Comparison of ENCODE assay signal across 8 mouse cellular contexts in the genomic region with DNA sequence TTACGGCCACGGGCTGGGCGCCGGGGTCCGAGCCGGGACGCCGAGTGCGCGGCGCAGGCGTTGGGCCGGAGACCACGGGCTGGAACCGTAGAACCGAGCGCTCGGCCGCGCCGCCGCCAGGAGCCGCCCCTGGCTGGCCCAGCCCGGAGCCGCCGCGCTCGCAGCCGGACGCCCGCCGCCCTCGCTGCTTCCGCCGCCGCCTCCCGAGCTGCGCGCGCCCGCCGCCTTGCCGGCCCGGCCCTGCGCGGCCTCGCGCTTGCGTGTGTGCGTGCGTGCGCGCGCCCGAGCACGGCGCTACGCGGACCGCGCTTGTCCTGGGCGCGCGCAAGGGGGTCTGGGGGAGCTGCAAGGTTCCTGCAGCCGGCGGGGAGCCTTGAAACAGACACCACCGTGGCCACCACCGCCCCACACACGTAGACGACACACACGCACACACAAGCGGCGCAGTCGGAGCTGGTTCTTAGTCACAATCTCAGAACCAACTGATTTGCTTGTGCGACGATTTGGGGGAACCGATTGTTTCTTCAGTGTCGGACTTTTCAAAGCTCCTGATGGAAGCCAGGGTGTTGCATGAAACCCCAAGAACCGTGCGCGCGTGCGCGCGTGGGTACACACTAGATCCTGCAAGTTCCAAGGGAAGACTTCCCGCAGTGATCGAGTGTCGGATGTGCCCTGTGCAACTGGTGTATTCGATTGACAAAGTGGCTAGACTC. TPM values are rescaled to one million over a fixed set of nuclear protein-coding genes. Genes with fewer than 3 reads are reported as not detected.
DNase-seq lines count a peak whose midpoint lies in the region; ATAC-seq and TF ChIP-seq lines count a peak whose summit lies in the region.

A gene (minus strand): TSS at position 209 of the 713 bp plus-strand sequence.

- peak; percentile 75 for DNase-seq in ES-E14 (ENCODE audit: low read depth, low spot score)
- peak; percentile 79 for DNase-seq in cerebellum, adult 11 months
- DNase-seq in forelimb bud, embryonic 11.5 days (ENCODE audit: low read depth, low spot score), result peak; percentile 93
- peak; percentile 91 for DNase-seq in heart, postnatal 4 days
- peak; percentile 72 to 75 for DNase-seq in layer of hippocampus, adult 8-10 months (ENCODE audit: low spot score in 2 of 2)
- DNase-seq in thymus, adult 18-20 months, result peak; percentile 76 to 78

- no peaks in the 10 kb centered on the region for H3K9me3 ChIP-seq in ES-E14 (ENCODE audit: control insufficient read depth, insufficient read depth, low read depth, low read length)
- no peaks in the 10 kb centered on the region for H3K9me3 ChIP-seq in lung, embryonic 15.5 days

- peak within 1 kb of the TSS; percentile 78 for H3K27ac ChIP-seq in ES-E14 (ENCODE audit: insufficient read depth, low read depth, low read length, poor library complexity, severe bottlenecking)
- H3K27ac ChIP-seq in lung, embryonic 15.5 days, result peak within 1 kb of the TSS; percentile 95
- 0 out of 2 replicates have a peak within 1 kb of the TSS, but pooled peaks have one; percentile 17 for H3K27ac ChIP-seq in olfactory bulb, adult 2 months (ENCODE audit: insufficient read depth, low read depth, low read length)

- peak within 1 kb of the TSS; percentile 78 to 89 for H3K4me3 ChIP-seq in ES-E14 (ENCODE audit: insufficient read depth in 1 of 2, low read depth in 1 of 2, low read length in 2 of 2, poor library complexity in 1 of 2, severe bottlenecking in 1 of 2)
- H3K4me3 ChIP-seq in lung, embryonic 15.5 days, result peak within 1 kb of the TSS; percentile 79
- peak within 1 kb of the TSS; percentile 57 for H3K4me3 ChIP-seq in olfactory bulb, adult 2 months (ENCODE audit: insufficient read depth, low read depth, low read length)

- peak; percentile 67 for ATAC-seq in lung, embryonic 15.5 days (ENCODE audit: borderline replicate concordance, extremely low read depth, low FRiP score, low TSS enrichment)

- no peak for TF ChIP-seq CTCF in olfactory bulb, adult 2 months (IDR thresholded peaks at IDR 0.05; ENCODE audit: insufficient read depth, low read depth, low read length)

- under 1% methylated on average over 40 of the region's 89 CpGs for WGBS in lung, embryonic 15.5 days
- WGBS in olfactory bulb, adult 2 months, result 8% methylated on average over 89 of the region's 89 CpGs

- no peaks in the 10 kb centered on the region for H3K36me3 ChIP-seq in ES-E14 (ENCODE audit: control insufficient read depth, insufficient read depth, low read length, poor library complexity, severe bottlenecking)
- no peaks in the 10 kb centered on the region for H3K36me3 ChIP-seq in lung, embryonic 15.5 days

- in situ Hi-C loops in ES-E14 (cut with MboI; ENCODE audit: low sequenced_read_pairs in 2 of 2, unreplicated experiment in 2 of 2), result no loop called here

- peak within 1 kb of the TSS; percentile 74 for H3K4me2 ChIP-seq in lung, embryonic 15.5 days

- H3K9ac ChIP-seq in ES-E14 (ENCODE audit: insufficient read depth, low read depth, low read length, poor library complexity, severe bottlenecking), result peak within 1 kb of the TSS; percentile 91
- H3K9ac ChIP-seq in lung, embryonic 15.5 days, result peak within 1 kb of the TSS; percentile 94

- peaks cover 2 to 14% of the 10 kb centered on the region in 2 experiments; a peak in 3 of 4 replicates for H3K4me1 ChIP-seq in ES-E14 (ENCODE audit: control insufficient read depth in 2 of 2, insufficient read depth in 2 of 2, low read length in 2 of 2, poor library complexity in 1 of 2)
- H3K4me1 ChIP-seq in lung, embryonic 15.5 days, result peaks cover 48% of the 10 kb centered on the region
- H3K4me1 ChIP-seq in olfactory bulb, adult 2 months (ENCODE audit: control insufficient read depth, insufficient read depth, low read length), result peaks cover 20% of the 10 kb centered on the region

- no peaks in the 10 kb centered on the region for H3K27me3 ChIP-seq in lung, embryonic 15.5 days

- TF ChIP-seq POLR2A in olfactory bulb, adult 2 months (IDR thresholded peaks at IDR 0.05; ENCODE audit: insufficient read depth, low read depth, low read length), result peak; percentile 65

TF ChIP-seq in ES-E14, 5 proteins besides CTCF, POLR2A, EP300 and RAD21:
- TF ChIP-seq HCFC1 (IDR thresholded peaks at IDR 0.05; ENCODE audit: borderline replicate concordance, insufficient read depth, low read length) (no peak), ZNF384 (IDR thresholded peaks at IDR 0.05; ENCODE audit: low read depth, low read length) (no peak), CHD2 (IDR thresholded peaks at IDR 0.05; ENCODE audit: low read depth, low read length) (no peak), MAFK (IDR thresholded peaks at IDR 0.05; ENCODE audit: insufficient read depth, low read depth, low read length) (no peak), ZC3H11A (IDR thresholded peaks at IDR 0.05; ENCODE audit: borderline replicate concordance, low read depth, low read length) (no peak)

RNA-seq across cellular contexts. Expression of the gene that starts here (rescaled TPM):
- total RNA-seq in ES-E14 (2012; rRNA removed), result 17.9 and 19.2 TPM in 2 replicates
- total RNA-seq in heart, postnatal 4 days (2021), result 10 to 100 TPM; 34.0 to 36.3 TPM
- total RNA-seq in layer of hippocampus, adult 8-10 months (2022), result 10 to 100 TPM; 29.7 to 35.4 (median 31.0) TPM
- polyA plus RNA-seq in lung, embryonic 15.5 days (2015; fragmentation: Nextera tagmentation; extraction: Ambion mirVana), result 18.5 and 20.2 TPM in 2 replicates
- not detected in 2 replicates for polyA plus RNA-seq in olfactory bulb, adult 2 months (2012; ENCODE audit: insufficient read depth, insufficient read length, low replicate concordance, missing spikeins)

Comparison
In these comparisons a context has a peak if more than half of its experiments do, and no peak if none do; other contexts are left out.
1. Peak in every context shown above with its lines: DNase-seq, ATAC-seq, H3K4me3 ChIP-seq and H3K27ac ChIP-seq.
2. H3K27ac ChIP-seq: peak in every context shown above with its lines; median percentile 95 in lung, embryonic 15.5 days; 78 in ES-E14; 17 in olfactory bulb, adult 2 months.